Mouse (Mus musculus) ES-E14 (cell line): ENCODE data around the gene Gmppa. TPM values are rescaled to one million over a fixed set of nuclear protein-coding genes. Genes with fewer than 3 reads are reported as not detected.

Experiments
- DNase-seq: peaks from one replicate; pipeline ENCODE4 v3.0.0-alpha.2; 2013; ENCODE audit warnings: low read depth, low spot score
- H3K27ac ChIP-seq: 2 replicates; pipeline ENCODE4 v1.5.1; 2012; ENCODE audit warnings: low read depth, mild to moderate bottlenecking, low read length, moderate library complexity, mixed read lengths; ENCODE audit not compliant: poor library complexity, insufficient read depth, severe bottlenecking
- H3K36me3 ChIP-seq: 2 replicates; pipeline ENCODE4 v1.6.1; 2012; ENCODE audit warnings: mild to moderate bottlenecking, low read length, moderate library complexity, mixed read lengths; ENCODE audit not compliant: control insufficient read depth, poor library complexity, insufficient read depth, severe bottlenecking
- H3K4me1 ChIP-seq, 2 experiments: fragments of 150-350 bp in 1 of 2; sonication (generic) in 1 of 2; 2 replicates each; pipeline ENCODE4 v1.6.1; 2012; ENCODE audit warnings: low read length in 2 of 2, mild to moderate bottlenecking in 1 of 2, mixed read lengths in 1 of 2; ENCODE audit not compliant: control insufficient read depth in 2 of 2, insufficient read depth in 2 of 2, poor library complexity in 1 of 2
- H3K4me3 ChIP-seq, 2 experiments: fragments of 150-350 bp in 1 of 2; sonication (generic) in 1 of 2; 2 replicates each; pipeline ENCODE4 v1.5.1; 2012; ENCODE audit warnings: low read length in 2 of 2, low read depth in 1 of 2, mild to moderate bottlenecking in 1 of 2, mixed read lengths in 1 of 2; ENCODE audit not compliant: insufficient read depth in 1 of 2, poor library complexity in 1 of 2, severe bottlenecking in 1 of 2
- H3K9ac ChIP-seq: 2 replicates; pipeline ENCODE4 v1.6.1; 2012; ENCODE audit warnings: low read depth, mild to moderate bottlenecking, low read length, mixed read lengths; ENCODE audit not compliant: poor library complexity, insufficient read depth, severe bottlenecking
- H3K9me3 ChIP-seq: fragments of 150-350 bp; sonication (generic); 2 replicates; pipeline ENCODE4 v1.6.1; 2012; ENCODE audit warnings: low read depth, mild to moderate bottlenecking, low read length; ENCODE audit not compliant: control insufficient read depth, insufficient read depth
- CHD2 ChIP-seq: IDR thresholded peaks from 2 replicates; pipeline ENCODE4 v1.6.1; 2014; ENCODE audit warnings: mild to moderate bottlenecking, low read depth, low read length, inconsistent platforms
- HCFC1 ChIP-seq: IDR thresholded peaks from 2 replicates; pipeline ENCODE4 v1.6.1; 2012; ENCODE audit warnings: low read length, inconsistent platforms, borderline replicate concordance; ENCODE audit not compliant: insufficient read depth
- MAFK ChIP-seq: IDR thresholded peaks from 2 replicates; pipeline ENCODE4 v1.6.1; 2014; ENCODE audit warnings: mild to moderate bottlenecking, low read depth, low read length, inconsistent platforms; ENCODE audit not compliant: insufficient read depth
- ZC3H11A ChIP-seq: IDR thresholded peaks from 2 replicates; pipeline ENCODE4 v1.6.1; 2012; ENCODE audit warnings: low read depth, mild to moderate bottlenecking, inconsistent platforms, low read length, borderline replicate concordance
- ZNF384 ChIP-seq: IDR thresholded peaks from 2 replicates; pipeline ENCODE4 v1.6.1; 2012; ENCODE audit warnings: low read depth, low read length, inconsistent platforms
- in situ Hi-C, 2 experiments: fragments of 600-800 bp; cut with MboI; formaldehyde crosslinking; loops; one replicate each; pipeline ENCODE4 v1.15.1; 2025; ENCODE audit warnings: low sequenced_read_pairs in 2 of 2, inconsistent platforms in 1 of 2; ENCODE audit not compliant: unreplicated experiment in 2 of 2
- total RNA-seq: library from RNA; depleted of rRNA; stranded (reverse); fragments of 300-350 nt; gene quantifications from 2 replicates; pipeline ENCODE4 v1.2.3, GENCODE M21; 2012

The Gmppa gene
- total RNA-seq, 1 experiment, result 40.2 TPM

DNA sequence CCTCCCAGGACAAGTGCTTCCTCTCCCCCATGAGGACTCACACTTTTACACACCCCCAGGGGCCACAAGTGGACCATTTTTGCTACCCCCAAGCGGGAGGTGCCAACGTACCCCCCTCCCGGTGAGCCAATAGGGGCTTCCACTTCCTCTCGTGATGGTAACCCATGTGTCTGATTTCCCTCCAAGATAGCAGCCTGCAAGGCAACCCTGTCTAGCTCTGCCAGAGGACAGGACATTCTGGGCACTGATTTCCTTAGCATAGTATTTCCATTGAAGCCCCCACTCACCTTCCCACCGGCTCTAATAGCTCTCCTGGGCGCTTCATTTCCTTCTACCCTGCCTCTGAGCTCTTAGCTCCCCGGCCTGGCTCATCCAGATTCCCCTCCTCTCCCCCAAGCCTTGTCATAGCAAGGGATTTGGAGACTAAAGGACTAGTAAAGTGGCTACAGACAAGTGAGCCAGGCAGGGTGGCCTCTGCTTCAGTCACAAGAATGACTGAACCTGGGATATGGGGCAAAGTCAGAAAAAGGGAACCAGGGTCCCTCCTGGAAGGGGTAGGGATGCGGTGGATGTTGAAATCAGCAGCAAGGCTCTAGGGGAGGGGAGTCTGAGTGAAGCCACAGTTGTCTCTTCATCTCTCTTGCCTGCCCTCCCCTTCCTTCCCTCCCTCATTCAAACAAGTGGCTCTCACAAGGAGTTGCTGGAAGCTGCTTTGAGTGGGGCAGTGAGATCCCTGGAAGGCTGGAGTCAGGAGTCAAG, 13.8 kb downstream of the Gmppa start:
- no peaks in the 10 kb centered on the region for H3K36me3 ChIP-seq
- TF ChIP-seq ZNF384 (no peak), MAFK (no peak), CHD2 (no peak), ZC3H11A (no peak), HCFC1 (no peak)
- in situ Hi-C loops, result no loop called here
- no peak overlapping the region for H3K9ac ChIP-seq
- DNase-seq, result no peak
- H3K4me3 ChIP-seq, result no peak overlapping the region; a peak in 1 of 4 replicates
- no peak overlapping the region for H3K27ac ChIP-seq
- peaks cover 7 to 26% of the 10 kb centered on the region in 2 experiments; a peak in 3 of 4 replicates for H3K4me1 ChIP-seq
- H3K9me3 ChIP-seq, result no peaks in the 10 kb centered on the region

- H3K4me1 ChIP-seq, result peaks cover 6 to 21% of the 10 kb centered on the region in 2 experiments; a peak in 3 of 4 replicates
- H3K27ac ChIP-seq, result no peak within 1 kb of the TSS
- H3K4me3 ChIP-seq, result peak within 1 kb of the TSS; percentile 13 to 43; a peak in 2 of 4 replicates
- H3K9ac ChIP-seq, result no peak within 1 kb of the TSS
- in situ Hi-C loops, result no loop called here
- no peaks in the 10 kb centered on the region for H3K36me3 ChIP-seq
- H3K9me3 ChIP-seq, result no peaks in the 10 kb centered on the region
- TF ChIP-seq ZNF384, result no peak
- no peak for TF ChIP-seq MAFK
- no peak for TF ChIP-seq HCFC1
- no peak for TF ChIP-seq ZC3H11A
- no peak for TF ChIP-seq CHD2
- no peak for DNase-seq
Measured at GRCm38 (mm10) chr1:75450314-75451005, 14.7 kb downstream of the Gmppa start, which contains the start of gene Asic4. Gene Asic4, plus strand, starts transcription at chr1:75450436.

- peaks cover 6 to 10% of the 10 kb centered on the region in 2 experiments; a peak in 3 of 4 replicates for H3K4me1 ChIP-seq
- no peaks in the 10 kb centered on the region for H3K9me3 ChIP-seq
- TF ChIP-seq HCFC1 (no peak), CHD2 (no peak), ZNF384 (no peak), ZC3H11A (no peak), MAFK (no peak)
- no peak overlapping the region for H3K9ac ChIP-seq
- H3K4me3 ChIP-seq, result no peak overlapping the region
- DNase-seq, result no peak
- H3K27ac ChIP-seq, result no peak overlapping the region
- no peaks in the 10 kb centered on the region for H3K36me3 ChIP-seq
- in situ Hi-C loops, result no loop called here
Measured at GRCm38 (mm10) chr1:75451900-75452299, 16.2 kb downstream of the Gmppa start.

GRCm38 (mm10) chr1:75455433-75455832, 19.7 kb downstream of the Gmppa start:
- Histone ChIP-seq H3K36me3 (no peaks in the 10 kb centered on the region), H3K4me1 (peaks cover 0 to 3% of the 10 kb centered on the region in 2 experiments; a peak in 1 of 4 replicates), H3K27ac (no peak overlapping the region), H3K9me3 (no peaks in the 10 kb centered on the region), H3K4me3 (no peak overlapping the region), H3K9ac (no peak overlapping the region)
- in situ Hi-C loops, result no loop called here
- DNase-seq, result no peak
- TF ChIP-seq MAFK (no peak), HCFC1 (no peak), ZNF384 (no peak), CHD2 (no peak), ZC3H11A (no peak)
